Comparison of ENCODE assay signal across 12 mouse cellular contexts in the genomic region with DNA sequence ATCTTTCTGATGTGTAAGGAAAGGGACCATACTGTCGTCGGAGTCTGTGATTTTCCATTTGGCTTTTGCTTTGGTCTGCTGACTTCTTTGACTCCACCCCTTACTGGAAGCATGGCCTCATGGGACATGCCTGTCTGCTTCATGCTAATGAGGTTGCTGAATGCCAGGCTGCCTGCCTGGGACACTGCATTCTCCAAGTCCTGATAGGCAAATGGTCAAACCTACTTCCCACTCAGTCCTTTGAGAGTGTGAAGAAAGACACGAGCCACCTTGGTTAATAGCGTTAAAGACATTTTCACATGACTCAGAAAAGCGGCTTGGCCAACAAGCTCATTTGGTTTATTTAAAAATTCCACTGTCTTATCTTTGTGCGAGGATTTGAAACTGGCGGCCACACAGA. TPM values are rescaled to one million over a fixed set of nuclear protein-coding genes. Genes with fewer than 3 reads are reported as not detected.
DNase-seq lines count a peak whose midpoint lies in the region; ATAC-seq lines count a peak whose summit lies in the region.
"Had no signal": no experiment of that assay in that cellular context is flagged by ENCODE, and none has a peak within 500 bp of the region (broad histone marks: within the 10 kb centered on the region; RNA-seq: fewer than 3 reads in every experiment).

No protein-coding gene starts in this region.

- 79% methylated on average over 7 of the region's 7 CpGs for WGBS in midbrain, embryonic 16.5 days

- no peaks in the 10 kb centered on the region for H3K27me3 ChIP-seq in midbrain, embryonic 16.5 days (ENCODE audit: control insufficient read depth, insufficient read depth, low read depth, low read length)

- ATAC-seq in midbrain, embryonic 16.5 days, result no peak
- ATAC-seq: liver, postnatal 0 days had no signal

- no peak overlapping the region for H3K9ac ChIP-seq in midbrain, embryonic 16.5 days (ENCODE audit: low read depth, low read length)
- H3K9ac ChIP-seq: liver, postnatal 0 days had no signal

- no peaks in the 10 kb centered on the region for H3K36me3 ChIP-seq in midbrain, embryonic 16.5 days (ENCODE audit: control insufficient read depth, insufficient read depth, low read length)
- H3K36me3 ChIP-seq: hindbrain, embryonic 10.5 days had no signal

- H3K4me1 ChIP-seq in midbrain, embryonic 16.5 days (ENCODE audit: control insufficient read depth, insufficient read depth, low read length), result no peaks in the 10 kb centered on the region
- H3K4me1 ChIP-seq: hindbrain, embryonic 10.5 days had no signal

- H3K27ac ChIP-seq in midbrain, embryonic 16.5 days (ENCODE audit: low read length), result no peak overlapping the region
- H3K27ac ChIP-seq: hindbrain, embryonic 10.5 days had no signal

- H3K9me3 ChIP-seq in midbrain, embryonic 16.5 days (replicated peaks; ENCODE audit: control insufficient read depth, low read length, poor library complexity, severe bottlenecking), result no peaks in the 10 kb centered on the region
- H3K9me3 ChIP-seq: hindbrain, embryonic 10.5 days had no signal

- no peak overlapping the region for H3K4me3 ChIP-seq in midbrain, embryonic 16.5 days (ENCODE audit: low read depth, low read length)
- H3K4me3 ChIP-seq: hindbrain, embryonic 10.5 days had no signal

- peak; percentile 20 to 25 for DNase-seq in cerebellum, postnatal 10 days
- no peak for DNase-seq in cerebellum, postnatal 36 days
- peak; percentile 16 for DNase-seq in ovary, postnatal 36 days (ENCODE audit: low spot score)
- no peak for DNase-seq in ovary, postnatal 10 days (ENCODE audit: low spot score)
- DNase-seq in kidney, adult 8-10 months, result peak; percentile 40 to 55
- peak; percentile 38 for DNase-seq in yolk sac, embryonic 10.5 days (ENCODE audit: low spot score)
- no peak for DNase-seq in frontal cortex, postnatal 25 days (ENCODE audit: low spot score in 2 of 2)
- DNase-seq: cerebellum, adult 18-20 months; layer of hippocampus, adult 9-11 months; liver, postnatal 0 days had no signal

- H3K4me2 ChIP-seq in midbrain, embryonic 16.5 days (ENCODE audit: low read length), result no peak overlapping the region

RNA-seq across cellular contexts. Expression of gene Kcne4, which starts 43.5 kb away (rescaled TPM):
- 1.2 and 1.5 TPM in 2 replicates for polyA plus RNA-seq in midbrain, embryonic 16.5 days (2015; fragmentation: Nextera tagmentation; extraction: Ambion mirVana)

Comparison
In these comparisons a context has a peak if more than half of its experiments do, and no peak if none do; other contexts are left out.
1. DNase-seq: peak in cerebellum, postnatal 10 days (2 of 2), ovary, postnatal 36 days (single experiment), kidney, adult 8-10 months (2 of 2) and yolk sac, embryonic 10.5 days (single experiment); none in cerebellum, postnatal 36 days (0 of 2), ovary, postnatal 10 days (single experiment) and frontal cortex, postnatal 25 days (0 of 2).